Mouse (Mus musculus) left cerebral cortex, postnatal 14 days (tissue): ENCODE measurements around the gene 2900026A02Rik. TPM values are rescaled to one million over a fixed set of nuclear protein-coding genes. Genes with fewer than 3 reads are reported as not detected.

Experiments used
- DNase-seq, 2 experiments: peaks; one replicate each; pipeline ENCODE4 v3.0.0; 2021 to 2022; ENCODE audit warnings: low spot score in 2 of 2, mixed read lengths in 1 of 2
- intact Hi-C: fragments of 180-260 bp; cut with DNase I; formaldehyde crosslinking; loops from one replicate; pipeline ENCODE4 v1.15.1; 2025
- long read RNA-seq, 2 experiments: library from polyadenylated mRNA; stranded (forward); transcript quantifications; one replicate each; pipeline ENCODE4 v2.0.0; 2021
- total RNA-seq, 2 experiments: library from RNA; stranded (reverse); gene quantifications; 2 replicates each; pipeline ENCODE4 v1.2.3; 2021

Gene 2900026A02Rik
- total RNA-seq, result 10 to 100 TPM; 55.8 to 63.6 TPM
- long read RNA-seq, experiment 1, full-length matches to known transcripts, result 5 of 12 reads
- long read RNA-seq, experiment 1, partial matches to known transcripts, result 0 of 12 reads
- long read RNA-seq, experiment 1, other reads (novel, unspliced or antisense), result 7 of 12 reads
- long read RNA-seq, experiment 2, full-length matches to known transcripts, result 2 of 14 reads
- long read RNA-seq, experiment 2, partial matches to known transcripts, result 0 of 14 reads
- long read RNA-seq, experiment 2, other reads (novel, unspliced or antisense), result 12 of 14 reads

DNA sequence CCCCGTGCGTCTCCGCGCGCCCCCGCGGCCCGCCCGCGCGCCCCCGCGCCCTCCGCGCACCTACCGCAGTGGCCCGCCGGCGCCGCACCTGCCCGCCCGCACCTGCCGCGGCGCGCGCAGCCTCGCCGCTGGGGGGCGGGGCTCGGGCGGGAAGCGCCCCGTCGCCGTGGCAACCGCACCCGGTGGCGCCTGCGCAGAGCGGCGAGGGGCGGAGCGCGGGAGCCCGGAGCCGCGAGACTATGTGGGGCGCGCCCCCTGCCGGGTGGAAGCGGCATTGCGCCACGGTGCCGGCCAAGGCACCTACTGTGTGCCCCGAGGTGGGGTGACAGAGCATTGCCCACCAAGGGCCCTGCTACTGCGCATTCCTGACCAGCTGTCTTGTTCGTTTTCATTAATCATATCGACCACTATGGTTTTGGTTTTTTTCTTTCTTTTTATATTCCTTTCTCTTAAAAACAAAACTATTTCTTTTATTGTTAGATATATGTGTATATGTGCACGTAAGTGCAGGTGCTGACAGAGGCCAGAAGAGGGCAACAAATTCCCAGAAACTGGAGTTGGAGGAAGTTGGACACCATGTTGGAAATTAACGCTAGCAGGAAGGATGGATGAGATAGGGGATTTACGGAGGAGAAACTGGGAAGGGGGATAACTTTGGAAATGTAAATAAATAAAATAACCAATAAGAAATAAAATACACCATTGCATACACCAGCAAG lies at the start of gene 2900026A02Rik:
Gene 2900026A02Rik, minus strand, starts transcription at position 90 of the 719 bp plus-strand sequence.
- intact Hi-C loops, result no loop called here
- DNase-seq, result peak; percentile 72 to 76

DNA sequence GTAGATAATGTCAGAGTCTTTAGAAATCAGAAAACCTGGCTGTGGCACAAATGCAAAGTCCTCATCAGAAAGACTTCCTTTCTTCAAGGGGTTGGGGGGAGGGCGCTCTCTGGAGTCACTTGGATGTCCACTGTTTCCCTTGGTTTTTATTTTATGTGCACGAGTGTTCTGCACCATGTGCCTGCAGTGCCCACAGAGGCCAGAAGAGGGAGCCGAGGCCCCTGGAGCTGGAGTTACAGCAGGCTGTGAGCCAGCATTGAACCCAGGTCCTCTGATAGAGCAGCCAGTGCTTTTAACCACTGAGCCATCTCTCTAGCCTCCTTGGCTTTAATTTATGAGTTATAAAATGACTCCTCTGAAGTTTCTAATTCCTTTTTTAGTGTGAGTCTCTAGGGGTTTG lies 49.0 kb upstream of the 2900026A02Rik start:
- no peak for DNase-seq
- intact Hi-C loops, result no loop called here

DNA sequence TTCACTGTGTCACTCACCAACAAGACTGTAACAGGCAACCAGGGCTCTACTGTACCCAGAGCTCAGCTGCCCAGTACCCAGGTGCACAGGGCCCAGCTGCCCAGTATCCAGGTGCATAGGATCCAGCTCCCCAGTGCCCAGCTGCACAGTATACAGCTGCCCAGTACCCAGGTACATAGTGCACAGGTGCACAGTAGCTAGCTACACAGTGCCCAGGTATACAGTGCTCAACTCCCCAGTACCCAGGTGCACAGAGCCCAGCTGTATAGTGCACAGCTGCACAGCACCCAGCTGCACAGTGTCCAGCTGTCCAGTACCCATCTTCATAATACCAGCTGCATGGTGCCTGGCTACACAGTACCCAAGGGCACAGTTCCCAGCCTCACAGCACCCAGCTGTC lies 47.2 kb upstream of the 2900026A02Rik start:
- DNase-seq, result no peak
- intact Hi-C loops, result no loop called here

DNA sequence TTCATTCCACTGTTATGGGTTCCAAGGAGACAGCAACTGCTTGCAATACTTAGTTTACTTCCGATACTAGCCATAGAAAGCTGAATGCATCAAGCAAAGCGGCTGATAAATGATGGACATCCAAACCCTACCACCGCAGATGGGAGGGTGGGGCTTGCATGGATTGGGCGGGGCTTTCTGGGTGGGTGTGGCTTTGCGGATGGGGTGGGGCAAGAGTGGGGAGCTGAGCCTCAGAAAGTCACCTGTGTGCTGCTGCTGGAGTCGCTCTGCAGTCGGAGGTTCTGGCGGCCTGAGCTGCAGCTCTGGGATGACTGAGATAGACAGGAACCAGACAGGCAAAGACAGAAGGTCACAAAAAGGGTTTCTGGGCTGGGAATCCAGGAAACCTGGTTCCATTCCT lies 44.6 kb upstream of the 2900026A02Rik start:
- no peak for DNase-seq
- intact Hi-C loops, result no loop called here

DNA sequence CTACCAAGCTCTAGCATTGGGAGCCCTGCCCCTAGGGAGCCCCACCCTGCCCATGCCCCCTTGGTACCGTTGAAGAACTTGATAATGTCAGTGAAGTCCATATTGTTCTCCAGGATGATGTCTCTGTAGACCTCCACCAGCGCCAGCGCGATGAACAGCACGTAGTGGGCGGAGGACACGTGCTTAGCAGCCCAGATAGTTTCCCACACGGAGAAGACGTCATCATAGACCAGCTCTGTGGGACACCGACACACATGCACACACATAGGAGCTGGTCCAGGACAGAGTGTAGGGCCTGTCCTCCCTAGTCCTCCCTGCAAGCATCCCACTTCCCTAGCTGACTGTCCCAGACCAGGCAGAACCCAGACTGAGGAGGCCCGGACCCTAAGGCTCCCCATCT lies 29.8 kb upstream of the 2900026A02Rik start:
- intact Hi-C loops, result no loop called here
- peak; percentile 37 to 55 for DNase-seq

DNA sequence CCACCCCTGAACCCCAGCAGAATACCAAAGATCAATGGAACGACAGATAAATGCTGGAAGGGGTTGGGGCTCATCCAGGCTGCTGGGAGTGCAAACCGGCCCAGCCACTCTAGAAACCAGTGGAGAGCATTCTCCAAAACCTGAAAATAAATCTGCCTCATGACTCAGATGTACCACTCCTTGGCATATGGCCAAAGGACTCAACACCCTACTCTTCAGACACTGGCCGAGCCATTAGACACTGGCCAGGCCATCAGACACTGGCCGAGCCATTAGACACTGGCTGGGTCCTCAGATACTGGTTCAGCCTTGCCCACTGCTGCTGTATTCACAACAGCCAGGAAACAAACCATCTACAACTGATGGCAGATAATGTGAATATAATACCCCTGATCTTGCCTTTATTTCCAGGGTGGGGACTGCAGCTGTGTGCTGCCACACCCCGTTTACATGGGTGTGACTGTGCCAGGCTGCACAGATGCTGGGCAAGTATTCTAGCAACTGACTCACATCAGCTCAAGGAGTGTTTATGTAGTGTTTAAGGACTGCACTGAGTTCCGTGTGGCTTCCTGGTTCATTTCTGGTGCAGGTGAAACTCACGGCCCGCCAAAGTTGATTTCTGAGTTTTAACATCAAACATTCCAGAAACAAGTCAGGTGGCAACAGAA lies 28.4 kb upstream of the 2900026A02Rik start:
- intact Hi-C loops, result no loop called here
- no peak for DNase-seq

DNA sequence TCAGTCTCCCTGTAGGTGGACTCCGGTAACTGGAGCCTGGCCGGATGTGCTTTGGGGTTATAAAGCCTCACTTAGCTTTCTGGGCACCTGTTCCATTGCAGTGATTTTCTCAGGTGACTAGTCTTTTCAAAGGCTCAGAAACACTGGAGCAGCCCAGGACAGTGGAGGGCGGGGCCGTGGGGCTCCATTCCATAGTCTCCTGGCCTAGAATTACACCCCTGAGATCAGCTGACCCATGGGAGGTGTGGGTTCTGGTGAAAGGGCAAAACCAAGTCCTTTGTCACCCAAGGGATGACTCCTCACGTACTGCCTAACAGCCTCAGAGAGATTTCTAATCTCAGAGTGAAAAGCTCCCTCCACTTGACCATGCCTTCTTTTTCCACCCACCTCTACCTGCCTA lies 9.2 kb upstream of the 2900026A02Rik start:
- intact Hi-C loops, result no loop called here
- DNase-seq, result no peak

DNA sequence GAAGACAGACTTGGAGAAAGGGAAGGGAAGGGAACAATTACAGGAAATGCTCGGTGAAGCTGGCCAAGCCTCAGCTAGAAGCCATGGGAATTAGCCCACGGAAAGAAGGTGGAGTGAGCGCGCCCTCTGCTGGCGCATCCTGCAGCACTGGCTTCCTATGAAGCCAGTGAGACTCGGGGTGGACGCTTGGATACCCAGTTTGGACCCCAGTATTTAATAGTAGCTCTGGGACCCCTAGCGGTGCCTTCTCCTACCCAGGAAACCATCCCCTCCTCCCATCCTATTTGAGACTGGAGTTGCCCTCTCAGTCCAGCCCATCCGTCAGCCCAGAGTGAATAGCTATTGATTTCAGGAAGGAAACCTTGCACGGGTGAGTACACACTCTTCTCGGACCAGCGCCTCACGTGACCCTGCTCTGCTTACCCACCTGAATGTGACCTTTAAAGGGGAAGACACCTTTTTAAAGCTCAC lies 5.6 kb upstream of the 2900026A02Rik start, which contains the start of gene Tmem211:
Gene Tmem211, plus strand, starts transcription at position 278 of the 471 bp plus-strand sequence.
- intact Hi-C loops, result loop anchor here (2.0 kb wide), 2 partner anchors 46 to 128 kb away; no protein-coding TSS in a partner anchor

DNA sequence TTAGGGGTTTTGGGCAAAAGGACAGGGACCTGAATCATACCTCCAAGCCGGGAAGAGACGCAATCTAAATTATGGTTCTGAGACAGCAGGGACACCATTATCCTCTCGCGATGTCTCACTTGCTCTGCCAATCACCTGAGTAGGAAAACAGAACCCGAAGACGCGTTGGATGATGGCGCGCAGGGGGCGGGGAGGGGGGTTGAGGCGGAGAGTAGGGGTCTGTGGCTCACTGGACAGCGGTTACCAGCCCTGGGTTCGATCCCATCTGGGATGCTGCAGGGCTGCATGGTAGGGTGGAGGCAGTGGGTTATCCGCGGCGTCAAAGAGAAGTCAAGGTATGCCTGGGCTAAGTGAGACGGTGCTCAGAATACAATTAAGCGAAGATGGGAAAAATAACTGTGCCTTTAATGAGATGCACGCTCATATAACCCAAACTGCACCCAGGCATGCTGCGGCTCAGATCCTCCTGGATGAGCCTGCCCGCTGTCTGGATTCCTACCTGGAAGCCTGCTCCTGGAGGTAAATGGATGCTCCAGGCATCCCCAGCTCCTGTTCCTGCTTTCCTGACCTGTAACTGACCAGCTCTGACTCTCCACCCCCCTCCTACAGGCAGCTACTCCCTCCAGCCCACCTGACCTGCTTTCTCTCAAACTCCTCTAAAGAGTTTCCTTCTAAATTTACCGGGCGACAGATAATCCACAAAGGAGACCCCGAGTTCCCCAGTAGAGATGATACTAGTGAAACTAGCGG lies 4.8 kb upstream of the 2900026A02Rik start:
- DNase-seq, result no peak

More for the DNA sequence above, 5.6 kb upstream of the 2900026A02Rik start, which contains the start of gene Tmem211:
- DNase-seq, result peak; percentile 82 to 90

DNA sequence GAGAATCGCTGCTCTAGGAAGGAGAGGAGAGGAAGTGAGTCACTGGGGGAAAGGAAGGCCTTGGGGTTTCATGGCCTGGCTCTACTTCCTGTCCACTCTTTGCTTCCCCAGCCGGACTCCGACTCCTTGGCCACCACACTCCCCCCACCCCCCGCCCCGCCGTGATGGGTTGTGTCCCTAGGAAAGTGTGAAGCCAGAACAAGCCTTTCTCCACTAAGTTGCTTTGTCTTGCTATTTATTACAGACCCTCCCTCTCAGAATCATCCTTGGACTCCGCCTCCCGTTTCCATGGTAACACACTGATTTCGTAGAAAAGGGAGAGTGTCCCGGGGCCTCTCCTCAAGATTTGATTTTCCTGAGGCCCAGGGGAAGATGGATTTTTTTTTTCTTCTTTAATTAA lies 4.2 kb upstream of the 2900026A02Rik start:
- intact Hi-C loops, result no loop called here
- no peak for DNase-seq

More for the DNA sequence above, 4.8 kb upstream of the 2900026A02Rik start:
- intact Hi-C loops, result loop anchor here (2.0 kb wide), 2 partner anchors 45 to 127 kb away; no protein-coding TSS in a partner anchor

DNA sequence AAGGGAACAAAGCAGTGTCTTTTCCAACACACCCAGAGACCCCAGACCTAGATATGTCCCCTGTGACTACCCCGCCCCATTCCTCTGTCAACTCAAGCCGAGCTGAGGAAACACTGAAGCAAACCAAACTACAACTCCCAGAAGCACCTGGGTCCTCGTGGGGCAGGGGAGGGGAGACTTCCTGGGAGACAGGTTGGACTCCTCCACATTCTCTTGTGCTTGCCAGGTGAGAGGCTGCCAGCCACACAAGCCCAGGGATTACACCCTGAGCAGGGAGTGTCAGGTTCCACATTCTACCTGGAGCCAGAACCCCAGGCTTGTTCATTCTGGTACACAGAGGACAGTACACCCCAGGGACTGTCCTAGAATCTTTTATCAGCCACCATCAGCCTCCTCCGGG lies 2.9 kb upstream of the 2900026A02Rik start:
- DNase-seq, result no peak
- intact Hi-C loops, result no loop called here

DNA sequence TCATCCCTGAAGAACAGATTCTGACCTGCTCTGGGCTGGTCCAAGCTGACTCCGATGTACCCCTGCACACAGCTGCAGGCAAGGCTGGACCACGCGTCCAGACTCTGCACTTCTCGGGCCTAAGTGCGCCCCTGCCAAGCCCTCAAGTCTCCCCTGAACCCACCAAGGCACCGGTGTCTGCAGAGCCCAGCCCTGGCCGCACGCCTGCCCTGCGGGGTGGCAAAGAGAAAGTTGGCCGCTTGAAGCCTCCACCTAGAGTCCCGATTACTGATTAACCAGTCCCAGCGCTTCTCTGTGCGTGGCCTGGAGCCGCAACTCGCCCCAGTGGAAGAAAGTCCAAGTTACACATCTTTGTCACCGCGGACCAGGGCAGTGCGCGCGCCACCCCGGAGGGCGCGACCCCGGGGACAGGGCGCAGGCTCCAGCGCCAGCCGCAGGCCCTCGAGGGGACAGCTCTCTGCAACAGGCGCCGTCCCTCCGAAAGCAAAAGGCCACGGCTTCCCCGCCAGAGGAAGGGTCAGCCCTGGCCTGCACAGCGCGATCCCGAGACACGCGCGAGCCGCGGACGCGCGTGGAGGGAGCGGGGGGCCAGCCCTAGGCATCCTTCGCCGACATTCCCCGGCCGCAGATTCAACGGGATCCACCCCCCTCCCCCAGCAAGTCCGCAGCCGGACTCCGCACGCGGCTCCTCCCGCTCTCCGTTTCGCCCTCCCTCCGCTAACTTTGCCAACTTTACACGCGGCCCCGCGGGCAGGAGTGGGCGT lies 471 bp downstream of the 2900026A02Rik start:
- intact Hi-C loops, result no loop called here
- DNase-seq, result no peak

DNA sequence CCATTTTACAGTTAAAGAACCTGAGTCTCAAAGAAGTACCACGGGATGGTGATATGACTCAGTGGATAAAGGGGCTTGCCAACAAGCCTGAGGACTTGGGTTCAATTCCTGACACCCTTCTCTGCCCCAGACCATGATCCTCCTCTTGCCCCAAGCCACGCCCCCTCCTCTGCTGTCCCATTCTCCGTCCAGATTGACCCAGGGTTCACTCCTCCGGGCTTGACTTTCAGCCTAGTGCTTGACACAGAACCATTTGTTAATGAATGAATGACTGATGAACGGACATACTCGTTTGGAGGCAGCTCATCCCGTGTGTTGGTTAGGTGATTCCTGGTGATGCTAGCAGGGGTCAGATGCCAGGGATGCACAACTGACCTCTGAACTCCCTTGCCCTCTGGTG lies 1.2 kb downstream of the 2900026A02Rik start:
- DNase-seq, result no peak
- intact Hi-C loops, result no loop called here

DNA sequence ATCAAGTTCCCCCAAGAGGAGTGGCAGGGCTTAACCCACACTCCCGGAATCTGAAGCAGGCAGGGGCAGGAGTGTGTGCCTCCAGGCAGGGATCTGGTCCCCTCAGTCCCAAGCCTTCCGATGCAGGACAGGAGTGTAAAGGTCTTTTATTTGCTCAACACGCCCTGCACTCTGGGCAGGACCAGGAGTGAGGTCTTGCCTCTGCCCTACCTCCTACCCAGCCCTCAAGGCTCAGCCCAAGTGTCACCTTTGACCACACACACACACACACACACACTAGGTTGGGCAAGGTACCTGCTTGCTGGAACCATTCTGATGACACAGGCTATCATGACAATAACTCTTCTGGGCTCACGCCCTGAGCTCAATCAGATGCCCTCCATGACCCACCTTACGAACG lies 1.6 kb downstream of the 2900026A02Rik start:
- intact Hi-C loops, result no loop called here
- no peak for DNase-seq

DNA sequence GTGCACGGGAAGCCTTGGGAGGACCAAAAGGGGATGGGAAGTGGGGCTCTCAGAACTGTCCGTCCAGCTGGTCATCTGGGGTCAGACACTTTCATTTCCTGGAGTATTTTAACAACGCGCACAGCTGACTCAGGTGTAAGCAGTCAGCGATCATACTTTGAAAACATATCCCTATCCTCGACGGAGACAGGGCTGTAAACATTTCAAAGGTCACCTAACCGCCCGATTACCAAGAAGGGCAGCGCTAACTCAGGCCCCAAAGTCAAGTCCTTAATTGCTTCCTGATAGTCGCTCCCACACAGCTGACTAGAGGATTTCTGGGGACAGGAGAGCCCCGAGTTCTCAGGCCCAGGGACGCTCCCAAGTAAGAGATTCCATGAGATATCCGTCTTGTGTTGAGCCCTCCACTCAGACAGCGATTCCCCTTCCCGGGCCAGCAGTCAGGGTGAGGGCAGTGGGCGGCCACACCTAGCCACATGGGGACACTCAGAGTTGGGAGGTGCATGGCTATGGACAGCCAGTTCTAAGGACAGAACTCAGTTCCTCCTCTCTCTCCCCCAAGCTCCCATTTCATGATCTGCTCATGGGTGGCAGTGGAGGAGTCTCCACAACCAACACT lies 2.3 kb downstream of the 2900026A02Rik start:
- no peak for DNase-seq
- intact Hi-C loops, result no loop called here

DNA sequence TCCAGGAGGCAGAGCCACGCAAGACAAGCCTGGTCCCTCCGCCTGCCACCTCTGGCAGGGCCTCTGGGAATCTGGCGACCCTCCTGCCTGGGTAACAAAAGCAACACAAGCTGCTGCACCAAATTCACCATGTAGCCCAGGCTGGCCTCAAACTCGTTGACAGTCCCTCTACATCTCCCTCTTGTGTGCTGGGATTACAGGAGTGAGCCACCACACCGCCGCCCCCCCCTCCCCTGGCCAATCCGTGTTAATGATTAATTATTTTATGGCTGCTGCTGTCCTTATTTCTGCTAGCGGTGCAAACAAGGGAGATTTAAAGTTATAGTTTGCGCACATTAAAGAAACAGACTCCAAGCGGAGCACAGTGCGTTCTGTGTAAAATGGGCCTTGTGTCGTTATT lies 4.0 kb downstream of the 2900026A02Rik start:
- DNase-seq, result no peak
- intact Hi-C loops, result no loop called here

DNA sequence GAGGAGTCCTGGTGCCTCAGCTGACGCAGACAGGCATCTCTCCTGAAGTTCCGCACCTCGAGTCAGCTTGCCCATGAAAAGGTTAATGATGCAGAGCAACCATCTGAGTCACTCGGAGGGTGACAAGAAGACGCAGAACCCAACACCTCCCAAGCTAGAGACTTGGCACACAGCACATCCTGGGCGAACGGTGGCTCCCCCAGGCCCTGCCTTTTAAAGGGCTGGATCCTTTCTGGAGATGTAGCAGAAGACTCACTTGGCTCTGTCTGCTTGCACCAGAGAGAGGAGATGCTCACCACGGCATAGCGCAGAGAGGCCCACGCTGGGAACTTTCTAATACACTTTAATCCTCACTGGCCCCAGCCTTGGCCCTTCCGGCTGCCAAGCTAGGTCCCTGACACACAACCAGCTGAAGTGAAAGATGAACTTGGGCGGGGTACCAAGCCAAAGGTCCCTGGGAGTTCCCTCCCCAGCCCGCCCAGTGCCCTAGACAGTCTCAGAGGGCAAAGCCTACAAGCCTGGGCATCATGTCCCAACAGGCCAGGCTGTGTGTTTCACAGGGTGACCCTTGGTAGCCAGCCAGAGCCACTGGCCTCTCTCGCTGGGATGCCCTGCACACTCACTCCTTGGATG lies 4.6 kb downstream of the 2900026A02Rik start:
- intact Hi-C loops, result no loop called here
- peak in 1 of 2 experiments; percentile 71 for DNase-seq

DNA sequence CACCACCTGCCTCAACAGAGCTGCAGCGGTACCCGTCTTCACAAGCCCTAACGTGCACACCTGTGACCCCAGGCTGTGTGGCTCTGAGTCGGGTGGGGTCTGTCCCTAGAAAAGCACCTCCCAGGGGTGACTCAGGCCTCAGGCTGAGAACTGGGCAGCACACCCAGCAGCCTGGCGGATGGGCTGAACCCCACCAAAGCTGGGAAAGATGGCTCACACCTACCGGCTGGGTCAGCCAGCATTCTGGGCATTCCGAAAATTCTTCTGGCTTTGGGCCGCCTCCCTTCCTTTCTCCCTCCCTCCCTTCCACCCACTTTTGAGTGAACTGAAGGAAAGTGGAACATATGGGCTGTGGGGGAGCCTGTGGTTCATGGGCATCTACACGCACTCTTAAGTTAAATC lies 5.4 kb downstream of the 2900026A02Rik start:
- intact Hi-C loops, result no loop called here

More for the DNA sequence above, 5.4 kb downstream of the 2900026A02Rik start:
- no peak for DNase-seq
